Mouse (Mus musculus): ENCODE results near the gene Arhgdib.

GRCm38 (mm10) chr6:136980331-136980746 lies 38.6 kb upstream of the Arhgdib start:
- TF ChIP-seq CTCF (IDR thresholded peaks at IDR 0.05; ENCODE audit: low read depth), result peak; percentile 65
- TF ChIP-seq EP300 (IDR thresholded peaks at IDR 0.05; ENCODE audit: low read depth), result no peak
